Mouse (Mus musculus) erythroblast, adult 5-6 weeks (primary cell): ENCODE data around the gene Tmem132a. TPM values are rescaled to one million over a fixed set of nuclear protein-coding genes. Genes with fewer than 3 reads are reported as not detected.

Experiments used
- ATAC-seq: replicated peaks from 2 replicates; pipeline ENCODE4 v1.8.0; 2016; ENCODE audit warnings: moderate number of reproducible peaks, mild to moderate bottlenecking, moderate TSS enrichment, inconsistent platforms; ENCODE audit not compliant: poor library complexity, low FRiP score, severe bottlenecking
- total RNA-seq, 2 experiments: library from RNA; stranded (forward) in 1 of 2; stranded (reverse) in 1 of 2; fragments of 150-400 nt in 1 of 2; fragments of 200-764, 138-1000 nt in 1 of 2; gene quantifications; 2 replicates each; pipeline versions ENCODE4 v1.2.3 to v1.2.4; 2015 to 2017; ENCODE audit warnings: low replicate concordance in 2 of 2

The Tmem132a gene
- total RNA-seq, 2 experiments from 2014 or later: not detected

GRCm38 (mm10) chr19:10880085-10880974 is 10.6 kb upstream of the Tmem132a start:
- ATAC-seq: no peak

- ATAC-seq: no peak
Measured at GRCm38 (mm10) chr19:10878201-10878837, 8.6 kb upstream of the Tmem132a start.

DNA sequence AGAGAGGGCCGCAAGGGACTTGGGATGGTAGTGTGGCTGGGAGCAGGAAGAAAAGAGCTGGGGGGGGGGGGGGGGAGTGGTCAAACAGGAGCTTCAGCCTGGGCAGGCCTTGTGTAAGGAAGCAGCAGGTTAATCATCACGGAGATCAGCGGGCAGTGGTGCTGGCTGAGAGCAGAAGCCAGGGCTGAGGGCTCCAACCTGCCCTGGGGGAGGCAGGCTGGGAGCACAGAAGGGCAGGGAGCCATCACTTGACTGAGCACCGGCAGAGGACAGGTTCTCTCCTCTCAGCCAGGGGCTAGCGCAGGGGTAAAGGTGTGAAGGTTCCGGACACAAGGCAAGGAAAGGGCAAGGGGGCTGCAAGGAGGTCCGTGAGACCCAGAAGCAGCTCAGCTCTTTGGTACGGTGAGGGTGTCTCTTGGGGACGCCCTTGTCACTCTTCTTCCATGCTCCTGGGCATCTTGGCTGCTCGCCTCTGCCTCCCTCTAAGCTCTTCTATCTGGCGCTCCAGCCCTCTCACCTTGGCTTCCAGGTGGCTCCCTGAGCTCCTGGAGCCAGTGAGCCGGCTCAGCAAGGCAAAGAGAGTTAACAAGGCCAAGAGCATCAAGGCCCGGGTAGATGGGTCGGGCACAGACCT is 1.7 kb upstream of the Tmem132a start:
- no peak for ATAC-seq

DNA sequence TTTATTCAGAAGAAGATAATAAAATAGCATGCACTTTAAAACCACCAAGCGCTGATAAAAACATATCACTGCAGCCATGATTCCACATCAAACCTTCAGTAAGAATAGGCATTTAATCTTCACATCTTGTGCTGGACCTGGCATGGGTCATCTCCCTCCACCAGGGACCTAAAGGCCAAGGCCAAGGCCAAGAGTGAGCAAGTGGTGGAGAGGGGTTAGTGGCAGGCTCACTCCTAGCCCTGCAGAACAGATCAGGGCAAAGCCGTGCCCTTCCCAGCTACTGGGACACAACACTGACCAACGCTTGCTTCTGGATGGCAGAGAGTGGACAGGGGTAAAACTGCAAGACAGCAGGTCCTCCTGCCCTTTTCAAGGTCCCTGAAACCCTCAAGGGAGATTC is 936 bp upstream of the Tmem132a start:
- no peak for ATAC-seq

DNA sequence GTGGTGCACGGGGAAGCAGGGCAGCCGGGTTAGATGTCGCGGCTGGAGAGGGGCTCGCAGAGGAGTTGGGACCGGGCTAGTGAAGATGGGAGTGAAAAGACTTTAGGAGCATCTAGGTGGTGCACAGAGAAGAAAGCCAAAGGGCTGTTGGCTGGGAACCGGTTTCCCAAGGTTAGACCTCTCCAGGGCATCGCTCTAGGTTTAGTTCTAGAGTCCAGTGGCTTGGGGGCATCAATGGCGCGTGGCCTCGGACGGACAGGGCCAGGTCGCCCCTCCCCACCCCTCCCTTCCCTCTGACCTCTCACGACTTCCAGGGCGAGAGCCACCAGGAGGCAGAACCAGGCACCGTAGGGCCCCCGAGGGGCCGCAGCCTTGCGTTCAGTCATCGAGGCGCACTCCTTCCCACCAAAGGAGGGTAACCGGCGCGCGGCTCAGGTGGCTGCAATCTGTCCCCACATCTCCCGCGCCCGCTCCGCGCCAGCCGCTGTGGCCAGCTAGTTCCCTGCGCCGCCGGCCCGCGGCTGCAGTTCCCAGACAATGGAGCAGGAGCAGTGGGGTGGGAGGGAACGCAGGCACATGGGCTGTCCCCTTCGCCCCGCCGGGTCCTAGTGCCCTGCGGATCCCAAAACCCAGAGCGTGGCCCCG is 377 bp downstream of the Tmem132a start:
- no peak for ATAC-seq

- no peak for ATAC-seq
Measured at GRCm38 (mm10) chr19:10868623-10869141, 1.1 kb downstream of the Tmem132a start.

- ATAC-seq: no peak
Measured at GRCm38 (mm10) chr19:10867946-10868622, 1.7 kb downstream of the Tmem132a start.

GRCm38 (mm10) chr19:10866351-10866750 is 3.4 kb downstream of the Tmem132a start:
- ATAC-seq: no peak

DNA sequence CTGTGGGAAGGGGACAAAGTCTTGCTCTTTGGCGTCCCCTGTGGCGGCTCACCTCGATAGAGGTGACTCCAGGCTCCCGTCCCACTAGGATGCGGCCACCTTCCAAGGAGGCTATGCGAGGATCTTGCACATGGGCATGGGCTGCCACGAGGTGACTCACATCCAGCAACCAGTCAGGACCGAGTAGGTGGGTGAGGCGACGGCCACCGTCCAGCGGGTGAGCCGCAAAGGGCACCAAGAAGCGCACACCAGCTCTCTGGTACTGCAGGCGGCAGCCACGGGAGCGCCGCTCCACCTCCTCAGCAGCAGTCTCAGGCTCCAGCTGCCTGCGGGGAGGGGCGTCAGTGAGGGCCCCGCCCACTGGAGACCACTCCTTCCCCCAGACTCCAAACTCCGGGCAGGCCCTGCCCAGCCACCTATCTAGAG is 9.7 kb downstream of the Tmem132a start:
- no peak for ATAC-seq

GRCm38 (mm10) chr19:10856520-10856919 is 13.2 kb downstream of the Tmem132a start:
- no peak for ATAC-seq

DNA sequence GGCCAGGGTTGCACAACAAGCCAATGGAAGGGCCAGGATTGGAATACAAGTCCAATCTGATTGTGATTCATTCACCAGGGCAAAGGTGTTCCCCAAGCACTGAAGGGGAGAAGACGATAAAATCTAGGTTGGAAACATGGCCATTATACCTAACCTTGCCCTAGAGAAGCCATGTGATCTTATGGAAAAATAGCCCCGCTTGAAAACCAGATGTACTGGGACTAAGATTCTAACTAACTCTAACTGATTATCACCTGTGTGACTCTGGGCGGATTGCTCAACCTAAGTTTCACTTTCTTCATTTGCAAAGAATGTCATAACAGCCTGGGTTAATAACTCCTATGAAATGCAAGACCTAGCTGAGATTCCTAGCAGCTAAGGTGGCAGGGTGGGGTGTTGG is 14.3 kb downstream of the Tmem132a start:
- no peak for ATAC-seq

GRCm38 (mm10) chr19:10847311-10848087 is 22.2 kb downstream of the Tmem132a start:
- ATAC-seq: no peak

- ATAC-seq: no peak
Measured at GRCm38 (mm10) chr19:10846150-10846549, 23.6 kb downstream of the Tmem132a start.

- no peak for ATAC-seq
Measured at GRCm38 (mm10) chr19:10845454-10845853, 24.3 kb downstream of the Tmem132a start.

- no peak for ATAC-seq
Measured at GRCm38 (mm10) chr19:10844206-10844605, 25.5 kb downstream of the Tmem132a start.

GRCm38 (mm10) chr19:10842914-10843313 is 26.8 kb downstream of the Tmem132a start:
- no peak for ATAC-seq

DNA sequence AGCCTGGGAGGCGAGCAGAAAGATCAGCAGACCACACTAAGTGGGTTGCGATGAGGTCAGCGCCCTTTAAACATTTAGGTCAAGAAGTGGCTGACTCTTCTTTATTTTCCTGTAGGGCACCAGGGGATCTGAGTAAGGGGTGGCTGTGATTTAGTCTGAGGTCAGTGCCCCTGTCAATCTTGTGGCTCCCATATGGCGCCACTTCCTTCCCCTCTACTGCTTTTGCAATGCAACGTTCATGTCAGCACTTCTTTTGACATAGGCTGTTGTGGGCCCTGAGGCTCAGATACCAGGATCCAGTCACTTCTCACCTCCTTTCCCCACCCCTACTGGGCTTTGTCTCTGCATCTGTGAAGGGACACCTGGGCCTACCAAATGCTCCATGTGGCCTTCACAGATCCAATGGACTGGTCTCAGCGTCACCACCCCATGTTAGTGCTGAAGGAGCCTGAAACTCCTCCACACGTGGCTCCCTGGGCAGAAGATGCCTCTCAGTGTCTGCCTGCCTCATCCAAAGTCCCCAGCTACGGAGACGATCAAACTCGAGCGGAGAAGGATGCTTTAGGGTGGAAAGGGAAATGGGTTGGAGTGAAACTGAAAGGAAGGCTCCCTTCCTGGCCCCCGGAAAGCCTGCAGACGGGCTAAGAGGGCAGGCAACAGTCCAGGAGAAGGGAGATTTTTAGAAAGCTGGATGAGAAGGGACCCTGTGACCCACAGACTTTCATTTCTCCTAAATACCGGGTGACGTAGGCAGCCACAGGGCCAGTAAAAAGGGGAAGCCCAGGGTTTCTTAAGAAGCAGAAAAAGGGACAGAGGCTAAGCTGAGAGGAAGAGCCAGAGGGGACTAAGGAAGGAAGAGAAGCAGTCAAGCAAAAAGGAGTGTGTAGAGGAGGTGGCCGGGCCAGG is 27.8 kb downstream of the Tmem132a start:
- no peak for ATAC-seq
